Mouse (Mus musculus) megakaryocyte, adult 5-6 weeks (primary cell): Measurements from ENCODE around the gene Cbfa2t3. TPM values are rescaled to one million over a fixed set of nuclear protein-coding genes. Genes with fewer than 3 reads are reported as not detected.
"Not testable (repeated sequence)": the region's sequence is repeated elsewhere in the genome, so short reads cannot be mapped to it uniquely, and the experiment has no call there.

ENCODE experiments used
- ATAC-seq: 2 replicates; pipeline ENCODE4 v1.8.0; 2016; ENCODE audit warnings: mild to moderate bottlenecking, inconsistent platforms; ENCODE audit not compliant: poor library complexity, severe bottlenecking
- total RNA-seq, 2 experiments: library from RNA; stranded (forward) in 1 of 2; stranded (reverse) in 1 of 2; fragments of 153-499, 151-499 nt in 1 of 2; fragments of 221-1000, 200-1000 nt in 1 of 2; gene quantifications; 2 replicates each; pipeline versions ENCODE4 v1.2.3 to v1.2.4; 2015 to 2017

Gene Cbfa2t3
- total RNA-seq, 2 experiments from 2014 or later: 25.1 to 29.5 TPM

GRCm38 (mm10) chr8:122644175-122644954, 54.5 kb downstream of the Cbfa2t3 start:
- ATAC-seq: no peak

DNA sequence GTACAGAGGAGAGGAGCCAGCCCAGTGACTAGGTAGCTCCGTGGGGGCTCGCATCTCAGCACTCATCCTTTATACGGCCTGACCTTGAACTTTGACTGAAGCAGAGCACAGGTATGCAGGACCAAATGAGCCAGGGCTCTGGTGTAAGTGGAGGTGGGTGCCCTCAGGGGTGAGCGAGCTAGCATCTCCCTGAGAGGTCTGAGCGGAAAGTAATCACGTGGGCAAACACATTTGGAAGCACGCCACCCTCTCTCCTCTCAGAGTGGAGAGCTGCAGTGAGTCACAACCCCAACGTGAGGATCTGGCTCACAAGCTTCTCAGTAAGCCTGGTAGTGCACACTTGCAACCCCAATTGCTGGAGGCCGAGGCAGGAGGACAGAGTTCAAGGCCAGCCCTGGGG, 56.8 kb downstream of the Cbfa2t3 start:
- no peak for ATAC-seq

DNA sequence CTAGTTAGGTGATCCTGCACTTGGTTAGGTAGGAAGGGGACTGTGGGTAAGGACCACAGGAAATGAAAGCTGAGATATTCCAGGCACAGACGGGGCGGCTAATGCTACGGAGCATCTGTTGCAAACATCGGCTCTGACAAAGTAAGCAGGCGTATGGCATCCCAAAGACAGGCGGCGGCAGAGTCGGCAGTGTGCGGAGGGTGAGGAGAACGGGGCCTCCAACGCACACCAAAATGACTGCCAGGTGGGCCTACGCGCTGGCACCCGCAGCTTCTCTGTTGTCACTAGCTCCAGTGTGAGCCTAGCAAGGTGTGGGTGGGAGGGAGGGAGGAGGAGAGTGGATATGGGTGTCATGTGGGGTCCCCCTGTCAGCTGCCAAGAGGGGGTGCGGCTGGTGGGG, 57.5 kb downstream of the Cbfa2t3 start:
- ATAC-seq: no peak

DNA sequence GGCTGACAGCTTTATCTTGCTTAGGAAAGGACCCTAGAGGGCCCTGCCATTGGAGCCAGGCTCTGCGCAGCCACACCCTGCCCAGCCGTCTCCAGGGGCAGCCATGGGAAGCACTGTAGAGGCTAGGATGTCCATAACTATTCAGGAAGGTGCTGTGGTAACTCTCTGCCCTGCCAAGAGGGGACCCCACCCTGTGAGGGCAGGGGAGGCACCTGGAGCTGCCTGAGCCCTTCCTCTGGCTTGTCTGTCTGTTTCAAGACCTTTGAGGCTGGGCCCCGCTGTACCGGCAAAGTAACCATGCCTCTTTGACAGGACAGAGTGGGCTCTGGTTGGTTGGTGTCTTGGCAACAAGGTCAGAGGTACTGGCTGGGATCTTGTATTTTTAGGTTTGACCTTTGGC, 58.1 kb downstream of the Cbfa2t3 start:
- ATAC-seq: no peak

DNA sequence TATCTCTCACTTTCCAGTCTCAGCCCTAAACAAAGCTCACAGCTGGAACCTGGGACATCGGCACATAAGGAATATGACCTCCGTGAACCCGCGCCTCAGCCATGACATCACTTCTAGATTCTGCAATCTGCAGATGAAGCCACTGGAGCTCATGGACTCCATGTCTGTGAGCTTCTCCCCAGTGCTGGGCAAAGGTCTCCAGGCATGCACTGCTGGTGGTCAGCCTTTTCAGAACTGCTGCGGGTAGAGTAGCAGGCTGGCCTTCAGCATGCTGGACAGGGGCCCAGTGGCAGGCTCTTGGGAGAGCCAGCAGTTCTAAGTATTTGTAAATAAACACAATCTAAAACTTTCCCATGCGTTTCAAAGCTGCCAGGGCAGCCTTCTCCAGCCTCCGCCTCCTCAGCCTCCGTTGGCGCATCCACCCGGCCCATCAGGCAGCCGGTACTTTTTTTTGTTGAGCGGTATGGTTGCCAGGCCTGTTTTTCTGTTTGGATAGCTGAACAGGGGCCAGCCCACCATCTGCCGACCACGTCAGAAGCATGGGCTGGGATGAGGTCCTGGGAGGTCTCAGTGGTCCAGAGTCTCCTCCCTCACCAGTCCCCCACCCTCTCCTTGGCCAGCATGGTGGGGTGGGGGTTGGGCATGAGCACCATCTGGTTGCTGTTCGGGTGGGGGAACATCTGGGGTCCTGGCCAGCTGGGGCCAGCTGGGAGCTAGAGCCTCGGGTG, 59.2 kb downstream of the Cbfa2t3 start:
- no peak for ATAC-seq

DNA sequence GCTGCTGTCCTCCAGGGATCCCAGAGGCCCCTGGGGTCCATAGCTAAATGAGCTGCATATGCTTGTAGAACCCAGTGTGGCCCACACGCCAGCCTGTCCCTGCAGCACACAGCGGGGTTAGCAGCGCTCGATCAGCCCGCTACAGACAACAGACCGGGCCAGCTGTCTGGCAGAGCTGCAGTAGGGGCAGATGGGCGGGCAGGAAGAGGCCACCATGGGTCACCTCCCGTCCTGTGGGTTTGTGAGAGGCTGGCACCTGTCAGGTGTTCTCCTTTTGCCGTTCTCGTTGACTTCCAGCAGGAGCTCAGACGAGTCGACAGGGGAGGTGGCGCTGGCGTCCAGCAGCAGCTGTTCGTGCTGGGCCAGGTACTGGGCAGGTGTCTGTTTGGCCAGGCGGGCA, 60.3 kb downstream of the Cbfa2t3 start:
- no peak for ATAC-seq

GRCm38 (mm10) chr8:122637230-122637629, 61.7 kb downstream of the Cbfa2t3 start:
- no peak for ATAC-seq

- no peak for ATAC-seq
Observed at GRCm38 (mm10) chr8:122636803-122637175, 62.1 kb downstream of the Cbfa2t3 start.

DNA sequence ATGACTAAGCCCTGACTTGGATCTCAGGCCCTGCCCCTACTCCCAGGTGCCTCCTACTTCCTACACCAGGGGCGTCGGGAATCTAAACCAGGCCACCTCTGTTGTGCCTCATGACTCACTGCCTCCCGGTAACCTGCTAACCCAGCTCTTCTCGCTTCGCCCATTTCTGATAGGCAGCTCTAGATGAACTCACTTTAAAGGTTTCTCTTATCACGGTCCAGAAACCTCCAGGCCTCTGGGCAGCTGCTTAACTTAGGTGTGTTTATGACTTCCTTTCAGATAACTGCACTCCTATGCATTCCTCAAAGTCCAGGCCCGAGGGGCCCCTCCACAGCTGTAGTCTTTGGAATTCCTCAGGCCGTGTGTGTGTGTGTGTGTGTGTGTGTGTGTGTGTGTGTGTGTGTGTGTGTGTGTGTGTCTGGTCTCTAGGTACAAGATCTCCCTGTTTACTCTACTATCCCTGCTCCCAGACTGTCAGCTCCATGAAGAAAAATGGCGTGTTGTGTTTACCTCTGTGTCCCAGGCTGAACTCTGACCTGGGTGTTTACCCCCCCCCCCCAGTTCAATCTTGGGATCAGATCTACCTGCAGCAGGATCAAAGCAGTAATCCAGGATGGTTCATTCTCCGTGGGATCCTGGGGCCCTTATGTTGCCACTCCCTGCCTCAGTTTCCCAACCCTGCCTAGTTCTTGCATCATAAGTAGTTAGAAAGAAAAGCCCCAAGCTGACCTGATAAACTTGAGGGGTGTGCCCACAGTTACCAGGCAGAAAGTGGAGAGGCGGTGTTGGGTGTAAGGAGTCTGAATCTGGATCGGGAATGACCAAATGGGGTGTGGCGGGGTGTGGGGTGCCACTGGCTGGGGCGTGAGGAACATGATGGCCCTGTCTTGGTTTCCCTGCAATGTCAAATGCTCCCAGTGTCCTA, 62.8 kb downstream of the Cbfa2t3 start:
- ATAC-seq: no peak

DNA sequence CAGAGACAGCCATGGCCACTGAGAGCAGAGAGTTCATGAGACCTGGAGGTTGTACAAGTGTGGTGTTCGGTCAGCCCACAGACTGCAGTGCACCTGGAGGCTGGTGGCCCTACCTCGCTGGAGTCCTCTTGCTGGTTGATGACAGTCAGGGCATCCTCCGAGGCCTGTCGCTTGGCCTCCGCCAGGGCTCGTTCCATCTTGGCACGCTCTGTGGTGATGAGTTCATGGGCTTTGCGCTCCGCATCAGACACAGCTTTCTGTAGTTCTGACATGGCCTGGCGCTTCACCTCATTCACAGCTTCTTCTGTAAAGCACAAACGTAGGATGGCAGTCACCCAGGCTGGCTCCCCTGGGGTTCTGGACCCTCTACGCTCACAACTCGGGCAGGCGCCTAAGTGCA, 65.7 kb downstream of the Cbfa2t3 start:
- no peak for ATAC-seq

GRCm38 (mm10) chr8:122632134-122632533, 66.8 kb downstream of the Cbfa2t3 start:
- ATAC-seq: not testable (repeated sequence)

- no peak for ATAC-seq
Observed at GRCm38 (mm10) chr8:122630696-122631095, 68.2 kb downstream of the Cbfa2t3 start.

GRCm38 (mm10) chr8:122629388-122629787, 69.5 kb downstream of the Cbfa2t3 start:
- ATAC-seq: no peak

GRCm38 (mm10) chr8:122626896-122627295, 72.0 kb downstream of the Cbfa2t3 start:
- 0 out of 2 replicates have a peak, but pooled peaks have one; percentile 11 for ATAC-seq

- no peak for ATAC-seq
Observed at GRCm38 (mm10) chr8:122625811-122626210, 73.1 kb downstream of the Cbfa2t3 start.

- no peak for ATAC-seq
Observed at GRCm38 (mm10) chr8:122624653-122625052, 74.3 kb downstream of the Cbfa2t3 start.

GRCm38 (mm10) chr8:122623844-122624642, 74.9 kb downstream of the Cbfa2t3 start:
- no peak for ATAC-seq

DNA sequence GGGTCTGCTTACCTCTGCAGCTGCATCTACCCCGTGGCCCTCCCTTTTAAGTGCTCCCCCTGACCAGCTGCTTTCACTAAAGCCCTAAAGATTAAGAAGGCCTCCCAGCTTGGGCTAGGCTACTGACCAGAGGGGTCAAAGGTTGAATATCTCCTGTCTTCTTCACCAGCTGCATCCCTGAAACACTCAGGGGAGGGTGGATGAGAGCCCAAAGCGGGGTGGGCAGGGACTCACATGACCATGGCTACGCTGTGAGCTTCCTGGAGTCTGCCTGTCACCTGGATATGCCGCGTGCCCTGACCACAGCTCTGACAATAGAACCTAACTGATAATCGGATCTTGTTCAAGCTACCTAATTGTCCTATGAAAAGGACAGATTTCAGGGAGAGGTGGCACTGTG, 76.2 kb downstream of the Cbfa2t3 start, which contains the start of gene Pabpn1l:
Gene Pabpn1l (minus strand): TSS at position 13 of the 400 bp plus-strand sequence.
- no peak for ATAC-seq

GRCm38 (mm10) chr8:122620446-122620845, 78.5 kb downstream of the Cbfa2t3 start:
- ATAC-seq: no peak

GRCm38 (mm10) chr8:122618660-122619378, 80.1 kb downstream of the Cbfa2t3 start:
- ATAC-seq: no peak
